Mouse (Mus musculus) ovary, postnatal 14 days (tissue): ENCODE measurements around the gene Zfp719.

Experiments
- DNase-seq: peaks from one replicate; pipeline ENCODE4 v3.0.0; 2022; ENCODE audit warnings: low spot score

The Zfp719 gene

GRCm38 (mm10) chr7:43607743-43608287 lies 28.4 kb downstream of the Zfp719 start:
- DNase-seq = no peak

- no peak for DNase-seq
Measured at GRCm38 (mm10) chr7:43608316-43608824, 29.0 kb downstream of the Zfp719 start.

- no peak for DNase-seq
Measured at GRCm38 (mm10) chr7:43613816-43614551, 34.6 kb downstream of the Zfp719 start.

- DNase-seq = no peak
Measured at GRCm38 (mm10) chr7:43622927-43623326, 43.5 kb downstream of the Zfp719 start.

- DNase-seq = no peak
Measured at GRCm38 (mm10) chr7:43623819-43624218, 44.4 kb downstream of the Zfp719 start.

- DNase-seq = no peak
Measured at GRCm38 (mm10) chr7:43625065-43625464, 45.7 kb downstream of the Zfp719 start.

GRCm38 (mm10) chr7:43625794-43626422 lies 46.5 kb downstream of the Zfp719 start:
- no peak for DNase-seq

GRCm38 (mm10) chr7:43633940-43634339 lies 54.5 kb downstream of the Zfp719 start:
- no peak for DNase-seq

- DNase-seq = no peak
Measured at GRCm38 (mm10) chr7:43634500-43634899, 55.1 kb downstream of the Zfp719 start, which contains the start of gene Ceacam18. Gene Ceacam18 (plus strand): TSS chr7:43634707.

- DNase-seq = no peak
Measured at GRCm38 (mm10) chr7:43636194-43636593, 56.8 kb downstream of the Zfp719 start.

- DNase-seq = no peak
Measured at GRCm38 (mm10) chr7:43637118-43637517, 57.7 kb downstream of the Zfp719 start.

- no peak for DNase-seq
Measured at GRCm38 (mm10) chr7:43642587-43642986, 63.2 kb downstream of the Zfp719 start.
